Mouse (Mus musculus) C2C12 (cell line): ENCODE measurements around the gene Fosb.

ENCODE experiments used
- CEBPB ChIP-seq: IDR thresholded peaks from one replicate; pipeline ENCODE4 v1.6.1; 2011; ENCODE audit warnings: low read depth, mild to moderate bottlenecking, control low read depth, moderate library complexity
- CTCF ChIP-seq: IDR thresholded peaks from one replicate; pipeline ENCODE4 v1.5.1; 2011; ENCODE audit not compliant: control insufficient read depth, insufficient read depth, insufficient read length
- MAX ChIP-seq: IDR thresholded peaks from one replicate; pipeline ENCODE4 v1.6.1; 2011; ENCODE audit warnings: mild to moderate bottlenecking, control low read depth
- MYOG ChIP-seq: IDR thresholded peaks from one replicate; pipeline ENCODE4 v1.6.1; 2011; ENCODE audit not compliant: control insufficient read depth, insufficient read length; ENCODE audit errors: extremely low read depth
- USF1 ChIP-seq: IDR thresholded peaks from one replicate; pipeline ENCODE4 v1.6.1; 2011; ENCODE audit warnings: low read depth, mild to moderate bottlenecking, control low read depth, moderate library complexity

DNA sequence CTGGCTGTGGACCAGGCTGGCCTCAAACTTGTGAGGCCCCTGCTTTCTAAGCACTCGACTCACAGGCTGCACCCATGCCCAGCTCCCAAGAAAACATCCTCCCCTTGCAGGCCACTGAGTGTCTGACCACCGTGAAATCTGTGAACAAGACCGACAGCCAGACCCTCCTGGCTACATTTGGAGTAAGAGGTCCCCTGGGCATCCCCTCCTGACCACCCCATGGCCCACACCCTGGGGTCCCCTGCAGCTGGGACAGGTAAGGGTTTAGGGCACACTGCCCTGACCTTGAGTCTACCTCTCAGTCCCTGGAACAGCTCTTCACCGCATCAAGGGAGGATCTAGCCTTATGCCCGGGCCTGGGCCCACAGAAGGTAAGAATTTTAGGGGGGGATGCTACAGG is 45.1 kb upstream of the Fosb start:
- TF ChIP-seq CTCF (no peak), MYOG (no peak), USF1 (no peak), MAX (no peak), CEBPB (no peak)
